Mouse (Mus musculus): ENCODE data around the gene Sorbs2. TPM values are rescaled to one million over a fixed set of nuclear protein-coding genes. Genes with fewer than 3 reads are reported as not detected.
A peak's percentile ranks its signal among the peaks of the same experiment; 100 is the strongest.

Gene Sorbs2
- polyA plus RNA-seq, 2 experiments = 3.7 to 6.2 TPM

DNA sequence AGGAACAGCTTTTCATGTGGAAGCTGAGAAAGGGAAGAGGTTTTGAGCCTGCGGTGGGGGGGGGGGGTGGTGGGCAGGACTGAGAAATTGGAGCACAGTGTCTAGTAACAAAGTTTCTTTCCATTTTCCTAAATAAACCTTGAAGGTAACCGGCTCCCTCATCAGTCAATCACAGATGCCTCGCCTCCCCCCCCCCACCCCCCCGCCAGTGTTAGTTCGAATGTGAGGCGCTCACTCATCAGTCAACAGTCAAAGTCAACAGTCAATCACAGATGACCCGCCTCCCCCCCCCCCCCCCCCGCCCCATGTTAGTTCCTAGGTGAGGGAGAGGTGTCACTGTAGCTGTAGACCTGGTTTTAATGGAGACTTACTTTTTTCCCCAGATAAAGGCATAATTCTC, 123.4 kb downstream of the Sorbs2 start:
- H3K4me1 ChIP-seq (replicated peaks; ENCODE audit: control insufficient read depth in 2 of 2, insufficient read depth in 2 of 2, low read length in 1 of 2) = peaks cover 0 to 5% of the 10 kb centered on the region in 2 experiments; a peak in 2 of 4 replicates
- WGBS (ENCODE audit: insufficient replicate concordance) = 60% methylated on average over 8 of the region's 8 CpGs
- no peak overlapping the region for H3K27ac ChIP-seq
- no peak overlapping the region for H3K9ac ChIP-seq (replicated peaks)
- no peaks in the 10 kb centered on the region for H3K27me3 ChIP-seq (ENCODE audit: control insufficient read depth, insufficient read depth, low read length)
- DNase-seq (ENCODE audit: low read depth in 3 of 3, low spot score in 3 of 3) = no peak
- no peak overlapping the region for H3K4me3 ChIP-seq (ENCODE audit: insufficient read depth in 1 of 2, low read depth in 2 of 2, low read length in 2 of 2)
- H3K36me3 ChIP-seq (replicated peaks; ENCODE audit: control insufficient read depth, insufficient read depth, low read depth) = no peaks in the 10 kb centered on the region
- no peak overlapping the region for H3K4me2 ChIP-seq (ENCODE audit: low read depth)
- no peaks in the 10 kb centered on the region for H3K9me3 ChIP-seq (ENCODE audit: control insufficient read depth, low read length)
- TF ChIP-seq EP300 (IDR thresholded peaks at IDR 0.05; ENCODE audit: low read depth) (no peak), CTCF (IDR thresholded peaks at IDR 0.05; ENCODE audit: low read depth) (no peak)
- 0 out of 2 replicates have a peak, but pooled peaks have one; percentile 35 for ATAC-seq (ENCODE audit: insufficient read depth)

GRCm38 (mm10) chr8:45635155-45635554, 127.6 kb downstream of the Sorbs2 start:
- Histone ChIP-seq H3K36me3 (replicated peaks; ENCODE audit: control insufficient read depth, insufficient read depth, low read depth) (no peaks in the 10 kb centered on the region), H3K27ac (no peak overlapping the region)
- WGBS (ENCODE audit: insufficient replicate concordance) = 65% methylated on average over 6 of the region's 6 CpGs

DNA sequence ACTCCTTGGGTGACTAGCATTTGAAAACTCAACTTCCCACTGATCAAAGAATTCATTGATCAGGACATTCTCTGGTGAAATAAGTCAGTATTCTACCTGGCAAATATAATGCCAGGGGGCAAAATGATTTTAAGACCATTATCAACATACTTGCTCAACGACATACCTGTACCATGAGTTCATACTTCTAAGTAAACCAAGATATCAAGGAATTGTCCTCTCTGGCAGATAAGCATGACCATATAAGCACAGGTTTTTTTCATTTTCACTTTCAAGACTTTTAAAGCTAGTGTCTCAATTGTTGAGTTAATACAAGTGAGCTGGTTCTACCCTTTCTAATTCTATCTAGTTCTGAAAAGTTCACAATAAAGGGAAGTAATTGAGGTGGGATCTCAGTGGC, 130.2 kb downstream of the Sorbs2 start:
- Histone ChIP-seq H3K27ac (no peak overlapping the region), H3K9ac (replicated peaks) (no peak overlapping the region), H3K27me3 (ENCODE audit: control insufficient read depth, insufficient read depth, low read length) (no peaks in the 10 kb centered on the region), H3K9me3 (ENCODE audit: control insufficient read depth, low read length) (no peaks in the 10 kb centered on the region), H3K4me3 (ENCODE audit: insufficient read depth in 1 of 2, low read depth in 2 of 2, low read length in 2 of 2) (no peak overlapping the region), H3K4me1 (replicated peaks; ENCODE audit: control insufficient read depth in 2 of 2, insufficient read depth in 2 of 2, low read length in 1 of 2) (no peaks in the 10 kb centered on the region), H3K4me2 (ENCODE audit: low read depth) (no peak overlapping the region), H3K36me3 (replicated peaks; ENCODE audit: control insufficient read depth, insufficient read depth, low read depth) (no peaks in the 10 kb centered on the region)
- ATAC-seq (ENCODE audit: insufficient read depth) (no peak), DNase-seq (ENCODE audit: low read depth in 3 of 3, low spot score in 3 of 3) (no peak)
- 57% methylated on average over 1 of the region's 1 CpGs for WGBS (ENCODE audit: insufficient replicate concordance)
- TF ChIP-seq EP300 (IDR thresholded peaks at IDR 0.05; ENCODE audit: low read depth) (no peak), CTCF (IDR thresholded peaks at IDR 0.05; ENCODE audit: low read depth) (no peak)

More at GRCm38 (mm10) chr8:45635155-45635554, 127.6 kb downstream of the Sorbs2 start:
- Histone ChIP-seq H3K4me1 (replicated peaks; ENCODE audit: control insufficient read depth in 2 of 2, insufficient read depth in 2 of 2, low read length in 1 of 2) (0 out of 4 replicates have a peak, but pooled peaks cover 0 to under 1% of the 10 kb centered on the region in 2 experiments), H3K9ac (replicated peaks) (no peak overlapping the region), H3K4me3 (ENCODE audit: insufficient read depth in 1 of 2, low read depth in 2 of 2, low read length in 2 of 2) (no peak overlapping the region), H3K9me3 (ENCODE audit: control insufficient read depth, low read length) (no peaks in the 10 kb centered on the region), H3K4me2 (ENCODE audit: low read depth) (no peak overlapping the region), H3K27me3 (ENCODE audit: control insufficient read depth, insufficient read depth, low read length) (no peaks in the 10 kb centered on the region)
- no peak for TF ChIP-seq EP300 (IDR thresholded peaks at IDR 0.05; ENCODE audit: low read depth)
- no peak for TF ChIP-seq CTCF (IDR thresholded peaks at IDR 0.05; ENCODE audit: low read depth)
- ATAC-seq (ENCODE audit: insufficient read depth) = no peak
- no peak for DNase-seq (ENCODE audit: low read depth in 3 of 3, low spot score in 3 of 3)

DNA sequence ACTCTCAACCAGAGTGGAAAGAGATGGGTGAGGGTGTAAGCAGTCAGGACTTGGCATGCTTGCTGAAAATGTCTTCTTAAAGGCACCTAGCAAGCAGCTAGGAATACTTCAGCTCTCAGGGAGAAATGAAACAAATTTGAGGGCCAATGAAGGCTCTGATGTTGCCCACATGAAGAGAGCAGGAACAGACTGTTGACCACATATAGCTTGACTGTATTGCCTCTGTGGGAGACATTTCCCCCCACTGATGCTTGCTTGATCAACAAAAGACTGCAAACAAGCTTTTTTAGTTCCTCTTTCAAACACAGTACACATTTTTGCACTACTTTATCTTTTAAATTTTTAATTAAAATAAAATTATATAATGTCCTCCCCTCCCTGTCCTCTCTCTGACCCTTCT, 131.9 kb downstream of the Sorbs2 start:
- no peak overlapping the region for H3K4me2 ChIP-seq (ENCODE audit: low read depth)
- DNase-seq (ENCODE audit: low read depth in 3 of 3, low spot score in 3 of 3) = no peak
- H3K27me3 ChIP-seq (ENCODE audit: control insufficient read depth, insufficient read depth, low read length) = no peaks in the 10 kb centered on the region
- no peaks in the 10 kb centered on the region for H3K9me3 ChIP-seq (ENCODE audit: control insufficient read depth, low read length)
- H3K36me3 ChIP-seq (replicated peaks; ENCODE audit: control insufficient read depth, insufficient read depth, low read depth) = no peaks in the 10 kb centered on the region
- H3K4me3 ChIP-seq (ENCODE audit: insufficient read depth in 1 of 2, low read depth in 2 of 2, low read length in 2 of 2) = no peak overlapping the region
- H3K9ac ChIP-seq (replicated peaks) = no peak overlapping the region
- no peaks in the 10 kb centered on the region for H3K4me1 ChIP-seq (replicated peaks; ENCODE audit: control insufficient read depth in 2 of 2, insufficient read depth in 2 of 2, low read length in 1 of 2)
- TF ChIP-seq EP300 (IDR thresholded peaks at IDR 0.05; ENCODE audit: low read depth) (no peak), CTCF (IDR thresholded peaks at IDR 0.05; ENCODE audit: low read depth) (no peak)
- no peak overlapping the region for H3K27ac ChIP-seq
- ATAC-seq (ENCODE audit: insufficient read depth) = no peak

DNA sequence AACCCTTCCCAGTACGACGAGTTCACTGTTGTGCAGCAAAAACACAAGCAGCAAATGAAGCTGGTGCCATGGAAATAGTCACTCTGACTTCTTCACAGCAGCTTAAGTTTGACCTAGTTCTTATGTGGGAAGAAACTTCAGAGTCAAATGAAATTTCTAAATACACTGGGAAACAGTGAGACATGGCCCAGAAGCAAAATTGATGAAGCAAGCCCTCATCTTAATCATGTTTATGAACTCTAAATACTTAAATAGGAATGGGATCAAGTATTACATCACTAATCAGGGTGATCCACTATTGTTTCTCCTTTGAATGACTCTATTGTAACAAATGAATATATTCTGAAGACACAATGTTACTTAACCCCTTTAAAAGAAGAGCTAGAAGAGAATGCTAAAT, 137.1 kb downstream of the Sorbs2 start:
- Histone ChIP-seq H3K36me3 (replicated peaks; ENCODE audit: control insufficient read depth, insufficient read depth, low read depth) (no peaks in the 10 kb centered on the region), H3K4me1 (replicated peaks; ENCODE audit: control insufficient read depth in 2 of 2, insufficient read depth in 2 of 2, low read length in 1 of 2) (no peaks in the 10 kb centered on the region), H3K4me3 (ENCODE audit: insufficient read depth in 1 of 2, low read depth in 2 of 2, low read length in 2 of 2) (no peak overlapping the region), H3K9me3 (ENCODE audit: control insufficient read depth, low read length) (no peaks in the 10 kb centered on the region), H3K9ac (replicated peaks) (no peak overlapping the region), H3K4me2 (ENCODE audit: low read depth) (no peak overlapping the region), H3K27ac (no peak overlapping the region), H3K27me3 (ENCODE audit: control insufficient read depth, insufficient read depth, low read length) (no peaks in the 10 kb centered on the region)
- DNase-seq (ENCODE audit: low read depth in 3 of 3, low spot score in 3 of 3) (no peak), ATAC-seq (ENCODE audit: insufficient read depth) (no peak)
- TF ChIP-seq EP300 (IDR thresholded peaks at IDR 0.05; ENCODE audit: low read depth) (no peak), CTCF (IDR thresholded peaks at IDR 0.05; ENCODE audit: low read depth) (no peak)
- 66% methylated on average over 2 of the region's 2 CpGs for WGBS (ENCODE audit: insufficient replicate concordance)
